Mouse (Mus musculus): Measurements from ENCODE around the gene Nmrk2. TPM values are rescaled to one million over a fixed set of nuclear protein-coding genes. Genes with fewer than 3 reads are reported as not detected.
"Not testable (repeated sequence)": the region's sequence is repeated elsewhere in the genome, so short reads cannot be mapped to it uniquely, and the experiment has no call there.

The Nmrk2 gene
- polyA plus RNA-seq, 1 experiment from 2014 or later = 0.14 TPM

- no peaks in the 10 kb centered on the region for H3K36me3 ChIP-seq (ENCODE audit: control insufficient read depth, insufficient read depth, low read length)
- no peak for ATAC-seq (ENCODE audit: insufficient number of reproducible peaks, insufficient read depth, low FRiP score, low read depth)
- WGBS = 13% methylated on average over 20 of the region's 20 CpGs
- H3K27ac ChIP-seq (ENCODE audit: low read length) = no peak overlapping the region
- H3K4me3 ChIP-seq (ENCODE audit: low read depth, low read length) = peak overlapping the region; percentile 9; the same call in 1 of the 2 replicates
- peaks cover 18% of the 10 kb centered on the region for H3K27me3 ChIP-seq (ENCODE audit: control insufficient read depth, insufficient read depth, low read length)
- H3K9me3 ChIP-seq (ENCODE audit: control insufficient read depth, low read depth, low read length) = no peaks in the 10 kb centered on the region
- H3K4me2 ChIP-seq (replicated peaks; ENCODE audit: low read depth, low read length) = peak overlapping the region; percentile 16; the same call in 1 of the 2 replicates
- H3K9ac ChIP-seq (replicated peaks; ENCODE audit: low read depth, low read length) = no peak overlapping the region
- H3K4me1 ChIP-seq (ENCODE audit: control insufficient read depth, insufficient read depth, low read length) = 0 out of 2 replicates have a peak, but pooled peaks cover 8% of the 10 kb centered on the region
Observed at GRCm38 (mm10) chr10:81229735-81230437, 28.0 kb upstream of the Nmrk2 start.

- WGBS = 67% methylated on average over 2 of the region's 2 CpGs
- not testable (repeated sequence) for H3K4me1 ChIP-seq (ENCODE audit: control insufficient read depth, insufficient read depth, low read length); H3K27ac ChIP-seq (ENCODE audit: low read length); H3K27me3 ChIP-seq (ENCODE audit: control insufficient read depth, insufficient read depth, low read length); H3K9ac ChIP-seq (replicated peaks; ENCODE audit: low read depth, low read length); ATAC-seq (ENCODE audit: insufficient number of reproducible peaks, insufficient read depth, low FRiP score, low read depth); H3K9me3 ChIP-seq (ENCODE audit: control insufficient read depth, low read depth, low read length); H3K4me3 ChIP-seq (ENCODE audit: low read depth, low read length); H3K4me2 ChIP-seq (replicated peaks; ENCODE audit: low read depth, low read length); H3K36me3 ChIP-seq (ENCODE audit: control insufficient read depth, insufficient read depth, low read length)
Observed at GRCm38 (mm10) chr10:81223731-81224130, 21.9 kb upstream of the Nmrk2 start.

GRCm38 (mm10) chr10:81221402-81222015, 19.7 kb upstream of the Nmrk2 start:
- H3K4me2 ChIP-seq (replicated peaks; ENCODE audit: low read depth, low read length) = no peak overlapping the region
- no peaks in the 10 kb centered on the region for H3K36me3 ChIP-seq (ENCODE audit: control insufficient read depth, insufficient read depth, low read length)
- H3K9me3 ChIP-seq (ENCODE audit: control insufficient read depth, low read depth, low read length) = no peaks in the 10 kb centered on the region
- WGBS = 79% methylated on average over 5 of the region's 5 CpGs
- no peak overlapping the region for H3K27ac ChIP-seq (ENCODE audit: low read length)
- H3K4me1 ChIP-seq (ENCODE audit: control insufficient read depth, insufficient read depth, low read length) = no peaks in the 10 kb centered on the region
- ATAC-seq (ENCODE audit: insufficient number of reproducible peaks, insufficient read depth, low FRiP score, low read depth) = peak; percentile 65; the same call in 1 of the 2 replicates
- H3K27me3 ChIP-seq (ENCODE audit: control insufficient read depth, insufficient read depth, low read length) = no peaks in the 10 kb centered on the region
- no peak overlapping the region for H3K4me3 ChIP-seq (ENCODE audit: low read depth, low read length)
- H3K9ac ChIP-seq (replicated peaks; ENCODE audit: low read depth, low read length) = no peak overlapping the region

GRCm38 (mm10) chr10:81217964-81218363, 16.1 kb upstream of the Nmrk2 start:
- H3K27me3 ChIP-seq (ENCODE audit: control insufficient read depth, insufficient read depth, low read length) = no peaks in the 10 kb centered on the region
- no peaks in the 10 kb centered on the region for H3K9me3 ChIP-seq (ENCODE audit: control insufficient read depth, low read depth, low read length)
- ATAC-seq (ENCODE audit: insufficient number of reproducible peaks, insufficient read depth, low FRiP score, low read depth) = no peak
- no peak overlapping the region for H3K4me2 ChIP-seq (replicated peaks; ENCODE audit: low read depth, low read length)
- H3K9ac ChIP-seq (replicated peaks; ENCODE audit: low read depth, low read length) = no peak overlapping the region
- no peaks in the 10 kb centered on the region for H3K4me1 ChIP-seq (ENCODE audit: control insufficient read depth, insufficient read depth, low read length)
- 31% methylated on average over 7 of the region's 7 CpGs for WGBS
- no peak overlapping the region for H3K27ac ChIP-seq (ENCODE audit: low read length)
- H3K36me3 ChIP-seq (ENCODE audit: control insufficient read depth, insufficient read depth, low read length) = no peaks in the 10 kb centered on the region
- H3K4me3 ChIP-seq (ENCODE audit: low read depth, low read length) = no peak overlapping the region

- 17% methylated on average over 1 of the region's 1 CpGs for WGBS
- not testable (repeated sequence) for H3K9ac ChIP-seq (replicated peaks; ENCODE audit: low read depth, low read length); H3K36me3 ChIP-seq (ENCODE audit: control insufficient read depth, insufficient read depth, low read length); ATAC-seq (ENCODE audit: insufficient number of reproducible peaks, insufficient read depth, low FRiP score, low read depth); H3K9me3 ChIP-seq (ENCODE audit: control insufficient read depth, low read depth, low read length); H3K4me3 ChIP-seq (ENCODE audit: low read depth, low read length); H3K27me3 ChIP-seq (ENCODE audit: control insufficient read depth, insufficient read depth, low read length); H3K27ac ChIP-seq (ENCODE audit: low read length); H3K4me2 ChIP-seq (replicated peaks; ENCODE audit: low read depth, low read length); H3K4me1 ChIP-seq (ENCODE audit: control insufficient read depth, insufficient read depth, low read length)
Observed at GRCm38 (mm10) chr10:81217267-81217666, 15.4 kb upstream of the Nmrk2 start.

GRCm38 (mm10) chr10:81216810-81217209, 15.0 kb upstream of the Nmrk2 start:
- ATAC-seq (ENCODE audit: insufficient number of reproducible peaks, insufficient read depth, low FRiP score, low read depth) = no peak
- Histone ChIP-seq H3K9ac (replicated peaks; ENCODE audit: low read depth, low read length) (no peak overlapping the region), H3K4me3 (ENCODE audit: low read depth, low read length) (no peak overlapping the region), H3K4me2 (replicated peaks; ENCODE audit: low read depth, low read length) (no peak overlapping the region), H3K4me1 (ENCODE audit: control insufficient read depth, insufficient read depth, low read length) (no peaks in the 10 kb centered on the region), H3K27me3 (ENCODE audit: control insufficient read depth, insufficient read depth, low read length) (no peaks in the 10 kb centered on the region), H3K9me3 (ENCODE audit: control insufficient read depth, low read depth, low read length) (no peaks in the 10 kb centered on the region), H3K36me3 (ENCODE audit: control insufficient read depth, insufficient read depth, low read length) (no peaks in the 10 kb centered on the region), H3K27ac (ENCODE audit: low read length) (no peak overlapping the region)
- 89% methylated on average over 6 of the region's 6 CpGs for WGBS

- H3K4me2 ChIP-seq (replicated peaks; ENCODE audit: low read depth, low read length) = no peak overlapping the region
- H3K27ac ChIP-seq (ENCODE audit: low read length) = no peak overlapping the region
- ATAC-seq (ENCODE audit: insufficient number of reproducible peaks, insufficient read depth, low FRiP score, low read depth) = no peak
- no peak overlapping the region for H3K4me3 ChIP-seq (ENCODE audit: low read depth, low read length)
- no peak overlapping the region for H3K9ac ChIP-seq (replicated peaks; ENCODE audit: low read depth, low read length)
- no peaks in the 10 kb centered on the region for H3K4me1 ChIP-seq (ENCODE audit: control insufficient read depth, insufficient read depth, low read length)
- no peaks in the 10 kb centered on the region for H3K9me3 ChIP-seq (ENCODE audit: control insufficient read depth, low read depth, low read length)
- no peaks in the 10 kb centered on the region for H3K36me3 ChIP-seq (ENCODE audit: control insufficient read depth, insufficient read depth, low read length)
- 88% methylated on average over 6 of the region's 6 CpGs for WGBS
- H3K27me3 ChIP-seq (ENCODE audit: control insufficient read depth, insufficient read depth, low read length) = no peaks in the 10 kb centered on the region
Observed at GRCm38 (mm10) chr10:81216260-81216659, 14.4 kb upstream of the Nmrk2 start.

GRCm38 (mm10) chr10:81210154-81210553, 8.3 kb upstream of the Nmrk2 start:
- Histone ChIP-seq H3K27ac (ENCODE audit: low read length) (no peak overlapping the region), H3K4me3 (ENCODE audit: low read depth, low read length) (no peak overlapping the region), H3K4me1 (ENCODE audit: control insufficient read depth, insufficient read depth, low read length) (no peaks in the 10 kb centered on the region), H3K9ac (replicated peaks; ENCODE audit: low read depth, low read length) (no peak overlapping the region), H3K36me3 (ENCODE audit: control insufficient read depth, insufficient read depth, low read length) (no peaks in the 10 kb centered on the region), H3K9me3 (ENCODE audit: control insufficient read depth, low read depth, low read length) (no peaks in the 10 kb centered on the region), H3K27me3 (ENCODE audit: control insufficient read depth, insufficient read depth, low read length) (no peaks in the 10 kb centered on the region), H3K4me2 (replicated peaks; ENCODE audit: low read depth, low read length) (no peak overlapping the region)
- no peak for ATAC-seq (ENCODE audit: insufficient number of reproducible peaks, insufficient read depth, low FRiP score, low read depth)
- 95% methylated on average over 5 of the region's 5 CpGs for WGBS

Data from stomach, embryonic 14.5 days (tissue).